Mouse (Mus musculus) gastrocnemius, postnatal 10 days (tissue): Measurements from ENCODE around the gene Slc22a20. TPM values are rescaled to one million over a fixed set of nuclear protein-coding genes. Genes with fewer than 3 reads are reported as not detected.

Experiments used
- DNase-seq: peaks from one replicate; pipeline ENCODE4 v3.0.0; 2021; ENCODE audit warnings: mixed read lengths
- total RNA-seq, 2 experiments: library from RNA; stranded (reverse); gene quantifications; 2 replicates each; pipeline ENCODE4 v1.2.3; 2021

Slc22a20 gene
- total RNA-seq, 2 experiments from 2014 or later = not detected

- peak; percentile 98 for DNase-seq
Observed at GRCm38 (mm10) chr19:5923990-5924712, 61.8 kb downstream of the Slc22a20 start.

GRCm38 (mm10) chr19:5922963-5923362, 63.0 kb downstream of the Slc22a20 start:
- no peak for DNase-seq

- peak; percentile 13 for DNase-seq
Observed at GRCm38 (mm10) chr19:5922119-5922942, 63.6 kb downstream of the Slc22a20 start.

- DNase-seq = no peak
Observed at GRCm38 (mm10) chr19:5921715-5922114, 64.2 kb downstream of the Slc22a20 start.

Other genes with a start within 250 kb of the Slc22a20 start
- 100 to 1,000 TPM in 1 of 2 experiments, 10 to 100 TPM in 1; 88.0 to 113 TPM for gene Ltbp3, start 245.2 kb downstream of the Slc22a20 start, total RNA-seq
- 10 to 100 TPM; 56.0 to 59.6 TPM for gene Scyl1, start 214.7 kb downstream of the Slc22a20 start, total RNA-seq
- gene Frmd8, start 110.9 kb downstream of the Slc22a20 start, total RNA-seq = 10 to 100 TPM in 1 of 2 experiments, 1 to 10 TPM in 1; 7.4 to 10.3 TPM
- 1 to 10 TPM; 2.6 to 3.5 TPM for gene Slc25a45, start 108.3 kb downstream of the Slc22a20 start, total RNA-seq
- gene Tigd3, start 92.0 kb downstream of the Slc22a20 start, total RNA-seq = under 1 TPM; 0.82 to 0.95 TPM
- 10 to 100 TPM; 86.8 to 90.9 TPM for gene Dpf2, start 73.1 kb downstream of the Slc22a20 start, total RNA-seq
- 10 to 100 TPM; 16.6 to 20.9 TPM for gene Cdc42ep2, start 61.3 kb downstream of the Slc22a20 start, total RNA-seq
- 10 to 100 TPM; 13.7 to 18.7 TPM for gene Pola2, start 21.9 kb downstream of the Slc22a20 start, total RNA-seq
- 10 to 100 TPM; 78.1 to 83.8 TPM for gene Capn1, start 29.8 kb upstream of the Slc22a20 start, total RNA-seq
- 10 to 100 TPM; 18.4 to 22.1 TPM for gene Syvn1, start 60.4 kb upstream of the Slc22a20 start, total RNA-seq
- gene Mrpl49, start 71.6 kb upstream of the Slc22a20 start, total RNA-seq = 10 to 100 TPM; 34.1 to 36.3 TPM
- 100 to 1,000 TPM; 669 to 708 TPM for gene Fau, start 71.7 kb upstream of the Slc22a20 start, total RNA-seq
- gene Znhit2, start 75.0 kb upstream of the Slc22a20 start, total RNA-seq = 10 to 100 TPM; 10.6 to 11.0 TPM
- gene Tm7sf2, start 82.2 kb upstream of the Slc22a20 start, total RNA-seq = 1 to 10 TPM; 4.7 to 5.8 TPM
- gene Vps51, start 91.1 kb upstream of the Slc22a20 start, total RNA-seq = 10 to 100 TPM; 23.1 to 29.4 TPM
- gene Tmem262, start 93.9 kb upstream of the Slc22a20 start, total RNA-seq = not detected
- not detected for gene Gm28374, start 96.1 kb upstream of the Slc22a20 start, total RNA-seq
- gene Zfpl1, start 98.8 kb upstream of the Slc22a20 start, total RNA-seq = 10 to 100 TPM; 18.5 to 20.1 TPM
- gene Cdca5, start 98.8 kb upstream of the Slc22a20 start, total RNA-seq = 1 to 10 TPM; 3.5 to 4.1 TPM
- under 1 TPM in 1 of 2 experiments, not detected in 1; 0.59 TPM for gene AC131692.1, start 108.3 kb upstream of the Slc22a20 start, total RNA-seq
- under 1 TPM in 1 of 2 experiments, not detected in 1; 0.09 TPM for gene Naaladl1, start 119.6 kb upstream of the Slc22a20 start, total RNA-seq
- gene Sac3d1, start 132.5 kb upstream of the Slc22a20 start, total RNA-seq = 10 to 100 TPM; 12.4 to 13.9 TPM
- gene Snx15, start 142.2 kb upstream of the Slc22a20 start, total RNA-seq = 10 to 100 TPM; 12.0 to 14.6 TPM
- gene Batf2, start 154.8 kb upstream of the Slc22a20 start, total RNA-seq = under 1 TPM; 0.23 to 0.41 TPM
- gene Arl2, start 155.4 kb upstream of the Slc22a20 start, total RNA-seq = 10 to 100 TPM; 56.4 to 65.4 TPM
- gene Majin, start 198.2 kb upstream of the Slc22a20 start, total RNA-seq = not detected
- not detected for gene Gpha2, start 240.2 kb upstream of the Slc22a20 start, total RNA-seq
- gene Ppp2r5b, start 249.7 kb upstream of the Slc22a20 start, total RNA-seq = 10 to 100 TPM; 24.3 to 25.4 TPM